Mouse (Mus musculus): ENCODE measurements around the gene Nsg1.

Nsg1 gene

GRCm38 (mm10) chr5:38159634-38160413, at the start of gene Nsg1:
Nsg1 (minus strand) TSS chr5:38159907.
- DNase-seq (ENCODE audit: inconsistent ontology term): no peak

GRCm38 (mm10) chr5:38208985-38209384, 49.3 kb upstream of the Nsg1 start:
- DNase-seq (ENCODE audit: inconsistent ontology term): peak; percentile 61

- no peak for DNase-seq (ENCODE audit: inconsistent ontology term)
These were observed 45.6 kb upstream of the Nsg1 start for GRCm38 (mm10) chr5:38205303-38205726.

GRCm38 (mm10) chr5:38199686-38200085, 40.0 kb upstream of the Nsg1 start:
- DNase-seq (ENCODE audit: inconsistent ontology term): no peak

- peak; percentile 77 for DNase-seq (ENCODE audit: inconsistent ontology term)
These were observed 37.7 kb upstream of the Nsg1 start for GRCm38 (mm10) chr5:38197482-38197823.

- DNase-seq (ENCODE audit: inconsistent ontology term): no peak
These were observed 37.2 kb upstream of the Nsg1 start for GRCm38 (mm10) chr5:38196821-38197481.

- no peak for DNase-seq (ENCODE audit: inconsistent ontology term)
These were observed 36.2 kb upstream of the Nsg1 start for GRCm38 (mm10) chr5:38195941-38196340.

- DNase-seq (ENCODE audit: inconsistent ontology term): no peak
These were observed 35.2 kb upstream of the Nsg1 start for GRCm38 (mm10) chr5:38194946-38195345.

- DNase-seq (ENCODE audit: inconsistent ontology term): no peak
These were observed 31.2 kb upstream of the Nsg1 start for GRCm38 (mm10) chr5:38190907-38191306.

GRCm38 (mm10) chr5:38187006-38187405, 27.3 kb upstream of the Nsg1 start:
- no peak for DNase-seq (ENCODE audit: inconsistent ontology term)

GRCm38 (mm10) chr5:38184688-38185285, 25.1 kb upstream of the Nsg1 start:
- DNase-seq (ENCODE audit: inconsistent ontology term): peak; percentile 68

GRCm38 (mm10) chr5:38174256-38174912, 14.7 kb upstream of the Nsg1 start:
- no peak for DNase-seq (ENCODE audit: inconsistent ontology term)

- peak; percentile 11 for DNase-seq (ENCODE audit: inconsistent ontology term)
These were observed 14.1 kb upstream of the Nsg1 start for GRCm38 (mm10) chr5:38173766-38174165.

- DNase-seq (ENCODE audit: inconsistent ontology term): no peak
These were observed 8.8 kb upstream of the Nsg1 start for GRCm38 (mm10) chr5:38168497-38168896.

GRCm38 (mm10) chr5:38158947-38159633, 617 bp downstream of the Nsg1 start:
- DNase-seq (ENCODE audit: inconsistent ontology term): peak; percentile 77

- no peak for DNase-seq (ENCODE audit: inconsistent ontology term)
These were observed 1.2 kb downstream of the Nsg1 start for GRCm38 (mm10) chr5:38158501-38158946.

- DNase-seq (ENCODE audit: inconsistent ontology term): no peak
These were observed 2.2 kb downstream of the Nsg1 start for GRCm38 (mm10) chr5:38157481-38158020.

GRCm38 (mm10) chr5:38153636-38154035, 6.1 kb downstream of the Nsg1 start:
- DNase-seq (ENCODE audit: inconsistent ontology term): no peak

- no peak for DNase-seq (ENCODE audit: inconsistent ontology term)
These were observed 7.3 kb downstream of the Nsg1 start for GRCm38 (mm10) chr5:38152201-38153108.

- DNase-seq (ENCODE audit: inconsistent ontology term): peak; percentile 53
These were observed 8.4 kb downstream of the Nsg1 start for GRCm38 (mm10) chr5:38151264-38151663.
